ENCODE assay signal across 8 mouse cellular contexts in genomic region chr1:60179932-60180783, GRCm38 (mm10). TPM values are rescaled to one million over a fixed set of nuclear protein-coding genes. Genes with fewer than 3 reads are reported as not detected.
A peak's percentile ranks its signal among the peaks of the same experiment; 100 is the strongest.
DNase-seq lines count a peak whose midpoint lies in the region; ATAC-seq lines count a peak whose summit lies in the region.

TSS of gene Nbeal1 (plus strand) at chr1:60180599.

- H3K4me2 ChIP-seq in hindbrain, embryonic 15.5 days, result peak within 1 kb of the TSS; percentile 64

- no peaks in the 10 kb centered on the region for H3K9me3 ChIP-seq in hindbrain, embryonic 15.5 days

- H3K27ac ChIP-seq in hindbrain, embryonic 15.5 days (replicated peaks), result peak within 1 kb of the TSS; percentile 95

- peak; percentile 99 for ATAC-seq in hindbrain, embryonic 15.5 days (ENCODE audit: low FRiP score, low read depth)

- H3K4me1 ChIP-seq in hindbrain, embryonic 15.5 days (replicated peaks), result peaks cover 17% of the 10 kb centered on the region

- no peaks in the 10 kb centered on the region for H3K36me3 ChIP-seq in hindbrain, embryonic 15.5 days

- H3K4me3 ChIP-seq in hindbrain, embryonic 15.5 days, result peak within 1 kb of the TSS; percentile 97

- H3K27me3 ChIP-seq in hindbrain, embryonic 15.5 days, result no peaks in the 10 kb centered on the region

- DNase-seq in T-cell, adult 2 months (ENCODE audit: low spot score), result peak; percentile 89
- DNase-seq in cerebellum, postnatal 36 days, result peak; percentile 98 to 99
- peak; percentile 98 to 99 for DNase-seq in frontal cortex, postnatal 36 days (ENCODE audit: low spot score in 2 of 2)
- DNase-seq in left cerebral cortex, adult 11 months (ENCODE audit: low spot score), result peak; percentile 95
- peak; percentile 100 for DNase-seq in lung, postnatal 4 days
- DNase-seq in retina, postnatal 7 days (ENCODE audit: low read depth, low spot score), result peak; percentile 97
- peak; percentile 98 for DNase-seq in urinary bladder, adult 2 months (ENCODE audit: low spot score)

- under 1% methylated on average over 56 of the region's 74 CpGs for WGBS in hindbrain, embryonic 15.5 days

- peak within 1 kb of the TSS; percentile 91 for H3K9ac ChIP-seq in hindbrain, embryonic 15.5 days

RNA-seq across cellular contexts. Expression of gene Nbeal1, which starts in this region (rescaled TPM):
- polyA plus RNA-seq in hindbrain, embryonic 15.5 days (2015; fragmentation: Nextera tagmentation; extraction: Ambion mirVana), result 7.1 and 8.0 TPM in 2 replicates
- polyA plus RNA-seq in urinary bladder, adult 2 months (2012; rRNA removed), result 12.7 and 14.4 TPM in 2 replicates

Comparison
In these comparisons a context has a peak if more than half of its experiments do, and no peak if none do; other contexts are left out.
1. Peak in every context shown above with its lines: DNase-seq, ATAC-seq, H3K4me3 ChIP-seq and H3K27ac ChIP-seq.